Mouse (Mus musculus) regulatory T cell (primary cell): ENCODE measurements around the gene Itm2b.

Experiments
- in situ Hi-C: fragments of 300-600 bp; cut with MboI, MseI; formaldehyde crosslinking; loops from one replicate; pipeline ENCODE4 v1.15.1; 2025; ENCODE audit warnings: high pct_unique_total_duplicates

Itm2b gene

DNA sequence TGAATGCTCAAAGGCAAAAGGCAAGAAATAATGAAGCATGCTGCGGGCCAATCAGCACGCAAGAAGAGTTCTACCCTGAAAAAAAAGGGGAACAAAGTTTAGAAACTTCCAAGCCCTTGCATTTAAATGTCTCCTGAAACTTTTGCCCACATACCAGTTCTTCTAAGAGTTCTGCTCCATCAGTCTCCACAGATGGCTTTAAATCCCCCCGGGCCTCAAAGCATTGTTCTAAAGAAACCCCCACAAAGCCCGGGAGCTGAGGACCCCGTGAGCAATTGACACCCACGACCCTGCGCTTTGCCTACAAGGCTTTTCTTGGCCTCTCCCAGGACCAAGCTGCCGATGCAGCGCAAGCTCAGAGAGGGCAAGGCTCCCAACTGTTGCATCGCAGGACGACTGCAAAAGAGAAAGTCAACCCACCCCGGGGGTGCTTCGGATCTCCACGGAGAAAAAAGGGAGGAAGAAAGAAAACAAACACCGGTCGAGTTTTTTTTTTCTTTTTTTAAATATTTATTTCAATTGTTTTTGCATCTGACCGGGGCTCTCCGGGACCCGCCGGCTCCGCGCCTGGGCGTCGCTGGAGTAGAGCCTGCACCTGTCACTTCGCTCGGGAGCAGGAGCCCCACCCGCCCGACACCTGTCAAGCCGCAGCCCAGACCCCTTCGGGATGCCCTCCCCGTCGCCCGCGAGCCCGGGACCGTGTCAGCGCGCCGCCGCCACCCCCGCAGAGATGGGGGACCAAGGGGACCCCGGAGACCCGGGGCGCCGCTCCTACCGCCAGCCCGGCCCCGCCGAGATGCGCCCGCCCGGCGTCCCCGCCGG, 60.2 kb downstream of the Itm2b start:
- in situ Hi-C loops = no loop called here

DNA sequence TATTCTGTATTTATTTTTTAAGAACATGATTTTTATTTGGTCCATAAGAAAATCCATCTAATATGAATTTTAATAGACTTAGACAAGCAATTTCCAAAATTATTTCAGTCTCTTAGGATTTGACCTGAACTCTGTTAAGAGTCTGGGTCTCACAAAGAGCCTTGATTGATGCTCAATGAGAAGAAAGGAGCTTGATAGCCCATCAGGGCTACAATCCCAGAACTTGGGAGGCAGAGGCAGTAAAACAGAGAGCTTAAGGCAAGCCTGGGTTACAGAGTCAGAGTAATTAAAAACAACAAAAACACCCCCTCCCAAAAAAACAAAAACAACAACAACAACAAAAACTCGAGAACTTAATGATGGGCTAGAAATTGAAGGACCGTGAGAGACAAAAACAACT, 61.1 kb downstream of the Itm2b start:
- in situ Hi-C loops = no loop called here

DNA sequence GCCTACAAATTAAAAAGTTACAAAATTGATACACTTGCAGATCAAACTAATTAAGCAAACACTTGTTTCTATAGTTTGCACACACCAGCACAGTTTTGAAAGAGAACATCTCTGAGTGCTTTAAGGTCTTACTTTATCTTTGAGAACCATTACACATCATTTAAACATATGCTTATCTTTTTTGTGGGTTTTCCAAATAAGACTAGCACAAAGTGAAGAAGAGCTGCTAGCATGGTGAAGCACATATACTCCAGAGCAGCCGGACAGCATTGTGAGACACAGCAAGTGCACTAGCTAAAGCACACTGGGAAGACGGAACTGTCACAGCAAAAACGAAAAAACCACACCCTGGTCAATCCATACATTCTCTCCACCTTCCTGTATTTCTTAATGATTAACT, 62.9 kb downstream of the Itm2b start:
- in situ Hi-C loops = no loop called here

DNA sequence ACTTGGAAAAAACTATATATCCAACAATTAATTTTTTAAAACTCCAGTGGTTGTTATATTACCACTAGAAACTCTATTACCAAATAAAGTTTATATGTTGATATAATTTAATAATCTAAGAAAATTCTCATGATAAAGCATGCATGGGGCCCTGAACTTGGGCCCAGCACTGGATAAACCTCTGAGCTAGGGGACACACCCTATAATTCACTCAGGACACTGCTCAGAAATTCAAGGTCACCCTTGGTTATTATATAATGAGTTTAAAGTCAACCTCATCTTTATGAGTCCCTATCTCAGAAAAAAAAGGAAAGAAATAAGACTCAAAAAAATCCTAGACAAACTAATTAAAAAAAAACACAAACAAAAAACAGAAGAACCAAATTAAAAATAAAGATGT, 68.2 kb downstream of the Itm2b start:
- in situ Hi-C loops = no loop called here

DNA sequence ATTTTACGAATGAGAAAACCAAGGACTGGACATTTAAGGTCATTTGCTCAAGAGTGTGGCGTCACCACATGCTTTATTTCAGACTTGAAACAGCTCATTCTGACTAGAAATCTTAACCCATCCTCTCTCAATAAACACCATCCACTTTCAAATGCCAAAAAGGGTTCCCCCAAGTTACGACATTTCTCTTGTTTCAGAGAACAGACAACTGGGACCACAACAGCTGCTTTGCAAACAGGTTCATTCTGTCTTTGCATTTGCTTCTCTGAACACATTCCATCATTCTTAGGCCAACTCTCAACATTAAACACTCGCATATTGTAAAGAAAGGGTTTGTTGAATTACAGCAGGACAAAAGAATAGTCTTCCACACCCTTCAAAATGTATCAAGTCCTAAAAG, 71.2 kb downstream of the Itm2b start:
- in situ Hi-C loops = no loop called here

DNA sequence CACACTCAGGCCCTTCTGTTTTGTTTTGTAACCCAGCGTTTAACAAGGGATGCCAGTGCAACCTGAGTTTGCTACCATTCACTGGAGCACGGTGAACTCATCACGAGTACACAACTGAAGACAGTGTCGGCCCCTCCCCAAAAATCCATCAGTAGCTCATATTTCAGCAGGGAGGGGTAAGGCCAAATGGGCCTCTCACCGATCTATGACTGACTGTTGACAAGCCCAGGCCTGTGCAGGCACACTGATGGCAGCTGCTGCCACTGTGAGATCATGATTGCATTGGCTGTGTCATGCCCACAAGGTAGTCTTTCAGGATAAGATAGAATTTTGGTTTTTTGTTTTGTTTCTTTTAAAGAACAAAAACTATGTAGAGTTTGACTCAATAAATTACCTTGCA, 71.7 kb downstream of the Itm2b start:
- in situ Hi-C loops = no loop called here

DNA sequence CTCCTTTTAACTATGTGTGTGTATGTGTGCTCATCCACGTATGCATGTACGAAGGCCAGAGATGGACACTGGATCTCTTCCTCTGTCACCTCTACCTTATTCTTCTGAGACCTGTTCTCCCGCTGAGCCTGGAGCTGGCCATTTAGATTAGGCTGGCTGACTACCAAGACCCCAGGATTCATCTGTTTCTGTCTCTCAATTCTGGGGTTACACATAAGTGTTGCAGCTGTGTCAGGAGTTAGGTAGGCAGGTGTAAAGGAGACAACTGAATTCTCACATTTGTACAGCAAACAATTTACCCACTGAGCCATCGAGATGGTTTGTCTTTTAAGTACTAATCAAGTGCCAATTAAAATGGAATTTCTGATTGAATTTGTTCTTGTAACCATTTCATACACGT, 72.2 kb downstream of the Itm2b start:
- in situ Hi-C loops = no loop called here
